Mouse (Mus musculus) liver, embryonic 13.5 days (tissue): ENCODE results near the gene Ywhag. TPM values are rescaled to one million over a fixed set of nuclear protein-coding genes. Genes with fewer than 3 reads are reported as not detected.

Experiments used
- ATAC-seq: fragments of 200-750 bp; cut with Nextera tagmentation; 2 replicates; pipeline ENCODE4 v1.8.0; 2017; ENCODE audit warnings: low read depth, mild to moderate bottlenecking, moderate number of reproducible peaks, moderate library complexity
- DNase-seq: peaks from one replicate; pipeline ENCODE4 v3.0.0; 2022
- H3K27ac ChIP-seq: fragments of 300-500 bp; sonication (generic); 2 replicates; pipeline ENCODE4 v1.5.1; 2015; ENCODE audit warnings: moderate library complexity, mild to moderate bottlenecking, inconsistent platforms
- H3K27me3 ChIP-seq: fragments of 300-500 bp; sonication (generic); 2 replicates; pipeline ENCODE4 v1.6.1; 2015; ENCODE audit warnings: mild to moderate bottlenecking, inconsistent platforms
- H3K36me3 ChIP-seq: fragments of 300-500 bp; sonication (generic); 2 replicates; pipeline ENCODE4 v1.6.1; 2015; ENCODE audit warnings: mild to moderate bottlenecking, inconsistent platforms
- H3K4me1 ChIP-seq: fragments of 300-500 bp; sonication (generic); replicated peaks from 2 replicates; pipeline ENCODE4 v1.6.1; 2015; ENCODE audit warnings: inconsistent platforms
- H3K4me2 ChIP-seq: fragments of 300-500 bp; sonication (generic); 2 replicates; pipeline ENCODE4 v1.6.1; 2015; ENCODE audit warnings: inconsistent platforms, mild to moderate bottlenecking, moderate library complexity
- H3K4me3 ChIP-seq: fragments of 300-500 bp; sonication (generic); replicated peaks from 2 replicates; pipeline ENCODE4 v1.5.1; 2015; ENCODE audit warnings: mild to moderate bottlenecking, inconsistent platforms
- H3K9ac ChIP-seq: fragments of 300-500 bp; sonication (generic); 2 replicates; pipeline ENCODE4 v1.6.1; 2015; ENCODE audit warnings: mild to moderate bottlenecking, inconsistent platforms
- H3K9me3 ChIP-seq: fragments of 300-500 bp; sonication (generic); replicated peaks from 2 replicates; pipeline ENCODE4 v1.6.1; 2016; ENCODE audit warnings: inconsistent platforms
- WGBS: fragments of 180-500 bp; shearing (Covaris S2); methylation state at CpG from one replicate; pipeline ENCODE4 v1.1.7; 2015; ENCODE audit not compliant: insufficient replicate concordance; 5-methylcytosine and 5-hydroxymethylcytosine counted together
- polyA plus RNA-seq: library from polyadenylated mRNA; unstranded; fragments of >200 nt; fragmentation: Nextera tagmentation; extraction: Ambion mirVana; gene quantifications from 2 replicates; pipeline ENCODE4 v1.2.1, GENCODE M21; 2015

Ywhag gene
- polyA plus RNA-seq, 1 experiment from 2014 or later = 80.8 TPM

DNA sequence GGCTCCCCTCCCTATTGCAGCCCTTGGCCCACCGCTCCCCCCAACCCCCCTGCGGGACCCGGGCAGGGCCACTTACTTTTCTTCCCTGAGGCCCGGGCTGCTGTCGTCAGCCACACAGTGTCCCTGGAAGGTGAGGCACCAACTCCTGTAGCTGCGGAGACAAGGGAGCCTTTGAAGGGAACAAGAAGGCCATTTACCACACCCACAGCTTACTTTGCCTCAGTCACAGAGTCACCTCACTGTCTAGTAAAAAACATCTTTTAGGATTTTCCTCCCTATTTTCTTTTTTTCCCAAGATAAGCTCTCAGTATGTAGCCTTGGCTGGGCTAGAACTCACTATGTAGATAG is 28.8 kb upstream of the Ywhag start:
- DNase-seq (no peak), ATAC-seq (no peak)
- peak overlapping the region; percentile 87 for H3K9ac ChIP-seq
- peak overlapping the region; percentile 70 for H3K4me3 ChIP-seq
- peak overlapping the region; percentile 99 for H3K4me2 ChIP-seq
- 13% methylated on average over 6 of the region's 6 CpGs for WGBS
- 0 out of 2 replicates have a peak, but pooled peaks cover 2% of the 10 kb centered on the region for H3K27me3 ChIP-seq
- H3K36me3 ChIP-seq = no peaks in the 10 kb centered on the region
- H3K9me3 ChIP-seq = no peaks in the 10 kb centered on the region
- H3K27ac ChIP-seq = peak overlapping the region; percentile 99
- peaks cover 58% of the 10 kb centered on the region for H3K4me1 ChIP-seq

- H3K4me3 ChIP-seq = peak overlapping the region; percentile 70
- H3K27me3 ChIP-seq = 0 out of 2 replicates have a peak, but pooled peaks cover 2% of the 10 kb centered on the region
- DNase-seq (peak; percentile 97), ATAC-seq (peak; percentile 92)
- H3K9ac ChIP-seq = peak overlapping the region; percentile 87
- H3K36me3 ChIP-seq = no peaks in the 10 kb centered on the region
- peak overlapping the region; percentile 99 for H3K4me2 ChIP-seq
- WGBS = under 1% methylated on average over 64 of the region's 64 CpGs
- no peaks in the 10 kb centered on the region for H3K9me3 ChIP-seq
- H3K27ac ChIP-seq = peak overlapping the region; percentile 99
- peaks cover 63% of the 10 kb centered on the region for H3K4me1 ChIP-seq
These were observed 28.3 kb upstream of the Ywhag start for GRCm38 (mm10) chr5:135962492-135963279.

- Histone ChIP-seq H3K4me3 (peak overlapping the region; percentile 70), H3K9me3 (no peaks in the 10 kb centered on the region), H3K4me1 (peaks cover 66% of the 10 kb centered on the region), H3K27ac (peak overlapping the region; percentile 99), H3K4me2 (peak overlapping the region; percentile 99), H3K36me3 (no peaks in the 10 kb centered on the region), H3K9ac (peak overlapping the region; percentile 76), H3K27me3 (0 out of 2 replicates have a peak, but pooled peaks cover 2% of the 10 kb centered on the region)
- DNase-seq (no peak), ATAC-seq (peak; percentile 75)
- under 1% methylated on average over 11 of the region's 11 CpGs for WGBS
These were observed 27.7 kb upstream of the Ywhag start for GRCm38 (mm10) chr5:135962125-135962491.

DNA sequence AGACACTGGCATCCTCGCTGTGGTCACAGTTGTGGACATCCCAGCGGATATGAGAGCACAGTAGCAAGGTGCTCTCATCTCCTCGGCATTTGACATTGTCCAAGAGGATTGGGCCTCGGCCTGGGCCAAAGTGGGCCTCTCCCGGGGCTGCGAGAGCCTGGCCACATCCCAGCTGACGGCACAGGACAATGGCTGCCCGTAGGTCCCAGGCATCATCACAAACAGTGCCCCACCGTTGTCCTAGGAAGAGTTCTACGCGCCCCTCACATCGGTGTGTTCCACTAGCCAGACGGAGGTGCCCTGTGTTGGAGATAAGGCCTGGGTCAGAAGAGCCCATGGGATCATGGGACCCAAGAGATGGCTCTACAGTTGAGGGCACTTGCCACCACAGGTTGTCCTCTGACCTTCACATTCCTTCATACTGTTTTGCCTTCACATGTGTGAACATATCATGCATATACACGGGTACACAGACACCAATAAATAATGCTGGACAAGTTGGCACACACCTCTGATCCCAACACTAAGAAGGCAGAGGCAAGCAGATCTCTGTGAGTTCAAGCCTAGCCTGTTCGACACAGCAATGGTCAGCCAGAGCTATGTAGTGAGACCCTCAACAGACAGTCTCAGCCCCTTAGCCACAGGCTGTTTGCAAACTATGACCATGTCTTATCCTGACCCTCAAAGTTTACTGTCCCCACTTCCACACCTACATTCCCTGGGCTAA is 26.7 kb upstream of the Ywhag start:
- Histone ChIP-seq H3K4me2 (peak overlapping the region; percentile 99), H3K9ac (peak overlapping the region; percentile 76), H3K9me3 (no peaks in the 10 kb centered on the region), H3K36me3 (no peaks in the 10 kb centered on the region), H3K4me3 (peak overlapping the region; percentile 70), H3K27ac (peak overlapping the region; percentile 99), H3K4me1 (peaks cover 76% of the 10 kb centered on the region), H3K27me3 (0 out of 2 replicates have a peak, but pooled peaks cover 2% of the 10 kb centered on the region)
- ATAC-seq (no peak), DNase-seq (no peak)
- WGBS = 82% methylated on average over 15 of the region's 15 CpGs

- Histone ChIP-seq H3K4me1 (peaks cover 70% of the 10 kb centered on the region), H3K9me3 (no peaks in the 10 kb centered on the region), H3K9ac (peak overlapping the region; percentile 30; the same call in 1 of the 2 replicates), H3K27ac (peak overlapping the region; percentile 99), H3K4me2 (no peak overlapping the region), H3K4me3 (no peak overlapping the region), H3K27me3 (0 out of 2 replicates have a peak, but pooled peaks cover under 1% of the 10 kb centered on the region), H3K36me3 (no peaks in the 10 kb centered on the region)
- no peak for ATAC-seq
- WGBS = 82% methylated on average over 7 of the region's 7 CpGs
- DNase-seq = no peak
These were observed 25.5 kb upstream of the Ywhag start for GRCm38 (mm10) chr5:135959911-135960310.

DNA sequence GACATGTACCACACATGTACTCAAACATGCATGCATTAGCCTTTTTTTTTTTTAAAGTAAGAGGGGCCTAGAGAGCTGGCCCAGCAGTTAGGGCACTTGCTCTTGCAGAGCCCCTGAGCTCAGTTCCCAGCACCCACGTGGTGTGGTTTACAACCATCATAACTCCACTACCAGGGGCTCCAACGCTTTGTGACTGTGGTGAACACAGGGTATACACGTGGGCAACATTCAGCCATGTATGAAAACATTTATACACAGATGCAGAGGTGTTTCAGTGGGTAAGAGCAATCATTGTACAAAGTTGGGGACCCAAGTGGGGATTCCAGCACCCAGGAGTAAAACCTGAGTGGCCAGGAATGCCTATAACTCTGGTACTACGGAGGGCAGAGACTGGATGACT is 24.0 kb upstream of the Ywhag start:
- H3K9ac ChIP-seq = peak overlapping the region; percentile 63
- WGBS = 82% methylated on average over 4 of the region's 4 CpGs

GRCm38 (mm10) chr5:135957207-135957974 is 23.0 kb upstream of the Ywhag start:
- peak; percentile 78 for ATAC-seq
- Histone ChIP-seq H3K27me3 (no peaks in the 10 kb centered on the region), H3K9ac (peak overlapping the region; percentile 72), H3K36me3 (no peaks in the 10 kb centered on the region), H3K4me2 (peak overlapping the region; percentile 70), H3K4me3 (peak overlapping the region; percentile 46), H3K4me1 (peaks cover 57% of the 10 kb centered on the region), H3K9me3 (no peaks in the 10 kb centered on the region), H3K27ac (peak overlapping the region; percentile 99)
- 7% methylated on average over 28 of the region's 28 CpGs for WGBS
- DNase-seq = peak; percentile 97

More for the DNA sequence above, 24.0 kb upstream of the Ywhag start:
- no peaks in the 10 kb centered on the region for H3K36me3 ChIP-seq
- no peak overlapping the region for H3K4me3 ChIP-seq
- DNase-seq = no peak
- H3K4me2 ChIP-seq = peak overlapping the region; percentile 70
- H3K9me3 ChIP-seq = no peaks in the 10 kb centered on the region
- no peaks in the 10 kb centered on the region for H3K27me3 ChIP-seq
- peak overlapping the region; percentile 99 for H3K27ac ChIP-seq
- peaks cover 63% of the 10 kb centered on the region for H3K4me1 ChIP-seq
- no peak for ATAC-seq

GRCm38 (mm10) chr5:135956300-135957206 is 22.1 kb upstream of the Ywhag start:
- peak overlapping the region; percentile 70 for H3K4me2 ChIP-seq
- peaks cover 58% of the 10 kb centered on the region for H3K4me1 ChIP-seq
- peak overlapping the region; percentile 93 for H3K27ac ChIP-seq
- no peaks in the 10 kb centered on the region for H3K9me3 ChIP-seq
- H3K9ac ChIP-seq = peak overlapping the region; percentile 72
- ATAC-seq (no peak), DNase-seq (no peak)
- H3K27me3 ChIP-seq = no peaks in the 10 kb centered on the region
- no peaks in the 10 kb centered on the region for H3K36me3 ChIP-seq
- H3K4me3 ChIP-seq = no peak overlapping the region; the same call in 1 of the 2 replicates
- WGBS = 68% methylated on average over 9 of the region's 9 CpGs

DNA sequence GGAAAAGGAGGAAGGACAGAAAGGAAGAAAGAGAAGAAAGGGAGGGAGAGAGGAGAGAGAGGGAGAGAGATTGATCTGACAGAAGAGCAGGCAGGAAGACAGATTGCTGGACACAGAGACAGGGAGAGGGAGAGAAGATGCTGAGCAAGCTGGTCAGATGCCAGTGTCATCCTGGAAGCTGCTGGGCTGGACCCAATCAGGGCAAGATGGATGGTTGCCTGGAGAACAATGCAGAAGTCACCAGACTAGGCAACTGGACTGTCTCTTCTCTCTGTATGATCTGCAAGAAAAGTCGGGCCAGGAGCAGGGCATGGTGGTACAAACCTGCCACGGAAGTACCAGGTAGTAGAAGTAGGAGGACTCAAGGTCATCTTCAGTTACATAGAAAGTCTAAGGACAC is 18.4 kb upstream of the Ywhag start:
- no peak overlapping the region for H3K9ac ChIP-seq
- no peaks in the 10 kb centered on the region for H3K36me3 ChIP-seq
- 78% methylated on average over 2 of the region's 2 CpGs for WGBS
- DNase-seq = no peak
- no peaks in the 10 kb centered on the region for H3K27me3 ChIP-seq
- H3K9me3 ChIP-seq = no peaks in the 10 kb centered on the region
- H3K27ac ChIP-seq = no peak overlapping the region
- no peak for ATAC-seq
- H3K4me1 ChIP-seq = peaks cover 35% of the 10 kb centered on the region
- H3K4me3 ChIP-seq = no peak overlapping the region
- no peak overlapping the region for H3K4me2 ChIP-seq

GRCm38 (mm10) chr5:135951660-135952059 is 17.2 kb upstream of the Ywhag start:
- H3K9me3 ChIP-seq = no peaks in the 10 kb centered on the region
- H3K36me3 ChIP-seq = no peaks in the 10 kb centered on the region
- H3K9ac ChIP-seq = peak overlapping the region; percentile 61; the same call in 1 of the 2 replicates
- no peaks in the 10 kb centered on the region for H3K27me3 ChIP-seq
- DNase-seq (no peak), ATAC-seq (peak; percentile 69)
- 74% methylated on average over 2 of the region's 2 CpGs for WGBS
- peak overlapping the region; percentile 80 for H3K27ac ChIP-seq
- no peak overlapping the region for H3K4me3 ChIP-seq
- peaks cover 28% of the 10 kb centered on the region for H3K4me1 ChIP-seq
- H3K4me2 ChIP-seq = peak overlapping the region; percentile 51; the same call in 1 of the 2 replicates
